Mouse (Mus musculus): ENCODE data around the gene Klhdc4. TPM values are rescaled to one million over a fixed set of nuclear protein-coding genes. Genes with fewer than 3 reads are reported as not detected.

The Klhdc4 gene
- polyA plus RNA-seq, 1 experiment from 2014 or later = 52.8 TPM

GRCm38 (mm10) chr8:121868896-121869295, 39.5 kb upstream of the Klhdc4 start:
- no peak for ATAC-seq (ENCODE audit: insufficient number of reproducible peaks, low FRiP score, low TSS enrichment, low read depth)
- no peak overlapping the region for H3K4me2 ChIP-seq (ENCODE audit: low read depth, severe bottlenecking)
- peaks cover 10% of the 10 kb centered on the region for H3K4me1 ChIP-seq (ENCODE audit: control insufficient read depth, insufficient read depth, low read length)
- WGBS = 88% methylated on average over 7 of the region's 7 CpGs
- no peak overlapping the region for H3K27ac ChIP-seq (replicated peaks; ENCODE audit: low read depth, low read length)
- no peaks in the 10 kb centered on the region for H3K27me3 ChIP-seq (ENCODE audit: control insufficient read depth, insufficient read depth, low read length)
- H3K9ac ChIP-seq (ENCODE audit: low read length) = no peak overlapping the region
- no peaks in the 10 kb centered on the region for H3K9me3 ChIP-seq (ENCODE audit: control insufficient read depth, low read length)
- no peaks in the 10 kb centered on the region for H3K36me3 ChIP-seq (ENCODE audit: control insufficient read depth, insufficient read depth, low read length)
- DNase-seq (ENCODE audit: low spot score) = no peak
- H3K4me3 ChIP-seq (ENCODE audit: low read depth, low read length) = no peak overlapping the region

GRCm38 (mm10) chr8:121868196-121868595, 38.8 kb upstream of the Klhdc4 start:
- Histone ChIP-seq H3K9ac (ENCODE audit: low read length) (no peak overlapping the region), H3K4me3 (ENCODE audit: low read depth, low read length) (no peak overlapping the region), H3K9me3 (ENCODE audit: control insufficient read depth, low read length) (no peaks in the 10 kb centered on the region), H3K4me1 (ENCODE audit: control insufficient read depth, insufficient read depth, low read length) (peaks cover 9% of the 10 kb centered on the region), H3K27me3 (ENCODE audit: control insufficient read depth, insufficient read depth, low read length) (no peaks in the 10 kb centered on the region), H3K27ac (replicated peaks; ENCODE audit: low read depth, low read length) (no peak overlapping the region), H3K36me3 (ENCODE audit: control insufficient read depth, insufficient read depth, low read length) (no peaks in the 10 kb centered on the region), H3K4me2 (ENCODE audit: low read depth, severe bottlenecking) (no peak overlapping the region)
- ATAC-seq (ENCODE audit: insufficient number of reproducible peaks, low FRiP score, low TSS enrichment, low read depth) (no peak), DNase-seq (ENCODE audit: low spot score) (no peak)
- 88% methylated on average over 5 of the region's 5 CpGs for WGBS

DNA sequence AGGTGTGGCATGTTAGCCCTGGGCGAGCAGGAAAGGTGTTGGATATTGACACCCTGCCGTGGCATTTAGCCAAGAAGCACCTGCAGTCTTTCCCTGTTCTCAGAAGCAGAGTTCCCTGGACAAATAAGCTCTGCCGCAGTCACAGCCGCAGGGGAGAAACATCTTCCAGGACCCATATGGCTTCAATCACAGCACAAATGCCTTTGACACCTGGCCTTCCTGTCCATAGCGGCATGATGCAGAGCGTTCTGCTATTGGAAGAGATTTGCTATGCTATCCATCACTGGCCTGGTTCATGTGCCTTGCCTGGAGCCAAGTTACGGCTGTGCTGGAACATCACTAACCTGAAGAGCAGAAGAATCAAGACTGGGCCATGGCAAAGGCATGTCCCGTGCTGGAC, 36.0 kb upstream of the Klhdc4 start:
- no peak for ATAC-seq (ENCODE audit: insufficient number of reproducible peaks, low FRiP score, low TSS enrichment, low read depth)
- Histone ChIP-seq H3K36me3 (ENCODE audit: control insufficient read depth, insufficient read depth, low read length) (no peaks in the 10 kb centered on the region), H3K4me2 (ENCODE audit: low read depth, severe bottlenecking) (no peak overlapping the region), H3K9ac (ENCODE audit: low read length) (no peak overlapping the region), H3K27ac (replicated peaks; ENCODE audit: low read depth, low read length) (no peak overlapping the region), H3K27me3 (ENCODE audit: control insufficient read depth, insufficient read depth, low read length) (no peaks in the 10 kb centered on the region), H3K4me3 (ENCODE audit: low read depth, low read length) (no peak overlapping the region), H3K9me3 (ENCODE audit: control insufficient read depth, low read length) (no peaks in the 10 kb centered on the region), H3K4me1 (ENCODE audit: control insufficient read depth, insufficient read depth, low read length) (0 out of 2 replicates have a peak, but pooled peaks cover 2% of the 10 kb centered on the region)
- peak; percentile 49 for DNase-seq (ENCODE audit: low spot score)
- WGBS = 31% methylated on average over 8 of the region's 8 CpGs

GRCm38 (mm10) chr8:121861806-121862548, 32.6 kb upstream of the Klhdc4 start:
- Histone ChIP-seq H3K4me2 (ENCODE audit: low read depth, severe bottlenecking) (no peak overlapping the region), H3K9me3 (ENCODE audit: control insufficient read depth, low read length) (no peaks in the 10 kb centered on the region), H3K36me3 (ENCODE audit: control insufficient read depth, insufficient read depth, low read length) (no peaks in the 10 kb centered on the region), H3K4me3 (ENCODE audit: low read depth, low read length) (no peak overlapping the region), H3K9ac (ENCODE audit: low read length) (no peak overlapping the region), H3K27ac (replicated peaks; ENCODE audit: low read depth, low read length) (no peak overlapping the region), H3K27me3 (ENCODE audit: control insufficient read depth, insufficient read depth, low read length) (no peaks in the 10 kb centered on the region), H3K4me1 (ENCODE audit: control insufficient read depth, insufficient read depth, low read length) (0 out of 2 replicates have a peak, but pooled peaks cover 2% of the 10 kb centered on the region)
- ATAC-seq (ENCODE audit: insufficient number of reproducible peaks, low FRiP score, low TSS enrichment, low read depth) = no peak
- 70% methylated on average over 12 of the region's 12 CpGs for WGBS
- DNase-seq (ENCODE audit: low spot score) = no peak

DNA sequence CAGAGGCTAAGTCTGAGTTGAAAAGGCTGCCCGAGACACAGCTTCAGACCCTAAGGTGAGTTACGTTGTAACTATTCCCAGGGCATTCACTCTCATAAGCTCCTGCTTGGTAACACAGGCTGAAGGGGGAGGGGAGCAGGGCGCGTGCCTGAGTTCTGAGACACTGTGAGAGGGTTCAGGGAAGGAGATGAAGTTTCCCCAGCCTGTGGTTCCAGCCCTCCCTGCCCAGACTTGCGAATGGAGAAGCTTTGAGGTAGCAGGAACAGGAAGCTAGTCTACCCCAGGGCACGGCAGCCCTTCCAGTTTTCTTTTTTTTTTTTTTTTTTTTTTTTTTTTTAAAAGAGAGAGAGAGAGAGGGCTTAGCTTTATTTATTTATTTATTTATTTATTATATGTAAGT, 31.9 kb upstream of the Klhdc4 start:
- Histone ChIP-seq H3K9me3 (ENCODE audit: control insufficient read depth, low read length) (no peaks in the 10 kb centered on the region), H3K36me3 (ENCODE audit: control insufficient read depth, insufficient read depth, low read length) (no peaks in the 10 kb centered on the region), H3K4me1 (ENCODE audit: control insufficient read depth, insufficient read depth, low read length) (0 out of 2 replicates have a peak, but pooled peaks cover 2% of the 10 kb centered on the region), H3K4me2 (ENCODE audit: low read depth, severe bottlenecking) (no peak overlapping the region), H3K4me3 (ENCODE audit: low read depth, low read length) (no peak overlapping the region), H3K9ac (ENCODE audit: low read length) (no peak overlapping the region), H3K27ac (replicated peaks; ENCODE audit: low read depth, low read length) (no peak overlapping the region), H3K27me3 (ENCODE audit: control insufficient read depth, insufficient read depth, low read length) (no peaks in the 10 kb centered on the region)
- ATAC-seq (ENCODE audit: insufficient number of reproducible peaks, low FRiP score, low TSS enrichment, low read depth) (no peak), DNase-seq (ENCODE audit: low spot score) (no peak)
- 50% methylated on average over 6 of the region's 6 CpGs for WGBS

DNA sequence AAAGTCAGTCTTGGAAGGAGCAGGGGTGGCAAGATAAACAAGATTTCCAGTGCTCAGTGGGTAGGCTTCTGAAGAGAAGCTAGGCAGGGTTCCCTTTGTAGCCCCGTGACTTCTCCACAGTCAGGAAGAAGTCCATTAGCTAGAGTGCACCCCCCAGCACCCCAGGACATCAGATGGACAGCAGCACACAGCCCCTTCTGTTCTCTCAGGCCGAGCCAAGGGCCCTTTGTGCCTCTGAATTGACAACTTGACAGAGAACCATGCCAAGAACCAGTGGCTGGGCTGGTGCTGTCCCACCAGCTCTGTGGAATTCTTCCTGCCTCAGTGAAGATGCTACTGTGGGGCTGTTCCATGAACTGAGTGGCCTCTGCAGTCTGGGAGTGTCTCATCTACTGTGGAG, 28.4 kb upstream of the Klhdc4 start:
- Histone ChIP-seq H3K4me1 (ENCODE audit: control insufficient read depth, insufficient read depth, low read length) (no peaks in the 10 kb centered on the region), H3K36me3 (ENCODE audit: control insufficient read depth, insufficient read depth, low read length) (no peaks in the 10 kb centered on the region), H3K27me3 (ENCODE audit: control insufficient read depth, insufficient read depth, low read length) (no peaks in the 10 kb centered on the region), H3K27ac (replicated peaks; ENCODE audit: low read depth, low read length) (no peak overlapping the region), H3K4me2 (ENCODE audit: low read depth, severe bottlenecking) (no peak overlapping the region), H3K9me3 (ENCODE audit: control insufficient read depth, low read length) (no peaks in the 10 kb centered on the region), H3K4me3 (ENCODE audit: low read depth, low read length) (no peak overlapping the region), H3K9ac (ENCODE audit: low read length) (no peak overlapping the region)
- 52% methylated on average over 2 of the region's 2 CpGs for WGBS
- DNase-seq (ENCODE audit: low spot score) = no peak
- ATAC-seq (ENCODE audit: insufficient number of reproducible peaks, low FRiP score, low TSS enrichment, low read depth) = no peak

GRCm38 (mm10) chr8:121857331-121857730, 28.0 kb upstream of the Klhdc4 start:
- no peaks in the 10 kb centered on the region for H3K27me3 ChIP-seq (ENCODE audit: control insufficient read depth, insufficient read depth, low read length)
- DNase-seq (ENCODE audit: low spot score) (no peak), ATAC-seq (ENCODE audit: insufficient number of reproducible peaks, low FRiP score, low TSS enrichment, low read depth) (no peak)
- H3K36me3 ChIP-seq (ENCODE audit: control insufficient read depth, insufficient read depth, low read length) = no peaks in the 10 kb centered on the region
- no peak overlapping the region for H3K27ac ChIP-seq (replicated peaks; ENCODE audit: low read depth, low read length)
- H3K4me2 ChIP-seq (ENCODE audit: low read depth, severe bottlenecking) = no peak overlapping the region
- H3K9me3 ChIP-seq (ENCODE audit: control insufficient read depth, low read length) = no peaks in the 10 kb centered on the region
- H3K9ac ChIP-seq (ENCODE audit: low read length) = no peak overlapping the region
- H3K4me1 ChIP-seq (ENCODE audit: control insufficient read depth, insufficient read depth, low read length) = no peaks in the 10 kb centered on the region
- no peak overlapping the region for H3K4me3 ChIP-seq (ENCODE audit: low read depth, low read length)
- 72% methylated on average over 9 of the region's 9 CpGs for WGBS

- no peak for DNase-seq (ENCODE audit: low spot score)
Measured at GRCm38 (mm10) chr8:121856071-121856746, 26.8 kb upstream of the Klhdc4 start.

More at GRCm38 (mm10) chr8:121856071-121856746, 26.8 kb upstream of the Klhdc4 start:
- no peak overlapping the region for H3K27ac ChIP-seq (replicated peaks; ENCODE audit: low read depth, low read length)
- H3K27me3 ChIP-seq (ENCODE audit: control insufficient read depth, insufficient read depth, low read length) = no peaks in the 10 kb centered on the region
- ATAC-seq (ENCODE audit: insufficient number of reproducible peaks, low FRiP score, low TSS enrichment, low read depth) = no peak
- H3K4me3 ChIP-seq (ENCODE audit: low read depth, low read length) = no peak overlapping the region
- WGBS = 85% methylated on average over 14 of the region's 14 CpGs
- no peak overlapping the region for H3K9ac ChIP-seq (ENCODE audit: low read length)
- H3K4me2 ChIP-seq (ENCODE audit: low read depth, severe bottlenecking) = no peak overlapping the region
- H3K9me3 ChIP-seq (ENCODE audit: control insufficient read depth, low read length) = no peaks in the 10 kb centered on the region
- no peaks in the 10 kb centered on the region for H3K36me3 ChIP-seq (ENCODE audit: control insufficient read depth, insufficient read depth, low read length)
- H3K4me1 ChIP-seq (ENCODE audit: control insufficient read depth, insufficient read depth, low read length) = no peaks in the 10 kb centered on the region
